Mouse (Mus musculus) frontal cortex, adult 2 months (tissue): ENCODE results near the gene Ppp2r5c. TPM values are rescaled to one million over a fixed set of nuclear protein-coding genes. Genes with fewer than 3 reads are reported as not detected.
A peak's percentile ranks its signal among the peaks of the same experiment; 100 is the strongest.

Source experiments
- DNase-seq, 2 experiments: peaks; one replicate each; pipeline ENCODE4 v3.0.0; 2022; ENCODE audit warnings: low spot score in 1 of 2; ENCODE audit errors: extremely low spot score in 1 of 2
- polyA plus RNA-seq: library from polyadenylated mRNA; depleted of rRNA; stranded (reverse); fragments of >200 nt; gene quantifications from 2 replicates; pipeline ENCODE4 v1.2.3, GENCODE M21; 2012; rRNA removed

The Ppp2r5c gene
- polyA plus RNA-seq = 170 and 188 TPM in 2 replicates

DNA sequence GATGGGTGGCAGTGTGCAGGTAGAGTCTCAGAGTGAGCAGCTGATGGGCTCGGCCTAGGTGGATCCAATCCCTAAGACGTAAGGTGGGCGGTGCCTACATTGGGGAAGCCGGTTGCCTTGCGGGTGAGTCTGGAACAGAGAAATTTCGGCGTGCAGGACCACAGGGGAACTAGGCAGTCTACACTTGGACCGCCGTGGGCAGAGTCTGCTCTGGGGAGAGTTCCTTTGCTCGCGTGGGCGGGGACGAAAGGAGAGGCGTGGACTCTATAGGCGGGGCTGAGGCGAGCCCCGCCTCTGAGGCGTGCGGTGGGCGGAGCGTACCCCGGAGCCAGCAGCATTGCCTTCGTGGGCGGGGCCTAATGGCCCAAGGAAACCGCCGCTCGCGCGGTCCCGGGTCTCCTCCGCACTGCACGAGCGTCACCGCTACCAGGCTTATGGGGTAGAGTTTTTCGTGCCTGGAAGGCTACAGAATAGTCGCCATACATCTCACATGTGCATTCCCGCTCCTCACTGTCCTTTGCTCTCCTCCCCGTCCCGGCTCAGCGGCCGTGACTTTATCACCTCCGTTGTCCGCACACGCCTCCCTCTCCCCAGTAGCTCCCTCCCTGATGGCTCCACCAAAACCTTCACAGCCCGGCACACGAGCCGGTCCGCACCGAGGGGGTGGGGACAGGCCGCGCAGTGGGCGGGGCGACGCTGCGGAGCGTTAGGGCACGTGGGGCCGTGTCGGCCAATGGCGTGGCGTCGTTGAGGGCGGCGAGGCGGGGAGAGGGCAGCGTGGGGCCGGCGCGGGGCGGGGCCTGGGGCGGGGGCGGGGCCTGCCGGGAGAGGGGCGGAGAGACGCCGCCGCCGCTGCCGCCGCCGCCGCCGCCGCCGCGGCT, at the start of gene Ppp2r5c:
TSS of gene Ppp2r5c (plus strand) at position 831 of the 881 bp plus-strand sequence.
- peak; percentile 89 to 93 for DNase-seq

DNA sequence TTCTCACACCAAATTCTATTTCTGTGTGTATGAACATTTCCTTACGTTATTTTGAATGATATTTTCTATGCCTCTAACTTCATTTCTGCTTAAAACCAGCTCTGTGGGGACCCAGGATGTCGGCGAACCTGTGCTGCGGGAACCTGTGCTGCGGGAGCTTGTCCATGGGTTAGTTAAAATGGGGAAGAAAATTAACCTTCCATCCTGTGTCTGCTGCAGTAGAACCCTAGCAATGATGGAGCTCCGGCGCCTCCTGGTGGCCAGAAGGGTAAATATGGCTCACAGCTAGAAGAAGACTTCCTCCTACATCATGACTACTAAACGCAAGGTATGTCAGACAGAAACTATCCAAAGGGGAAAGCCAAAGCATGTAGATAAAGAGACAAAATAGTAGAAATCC, 48.6 kb upstream of the Ppp2r5c start:
- DNase-seq = peak in 1 of 2 experiments; percentile 91

DNA sequence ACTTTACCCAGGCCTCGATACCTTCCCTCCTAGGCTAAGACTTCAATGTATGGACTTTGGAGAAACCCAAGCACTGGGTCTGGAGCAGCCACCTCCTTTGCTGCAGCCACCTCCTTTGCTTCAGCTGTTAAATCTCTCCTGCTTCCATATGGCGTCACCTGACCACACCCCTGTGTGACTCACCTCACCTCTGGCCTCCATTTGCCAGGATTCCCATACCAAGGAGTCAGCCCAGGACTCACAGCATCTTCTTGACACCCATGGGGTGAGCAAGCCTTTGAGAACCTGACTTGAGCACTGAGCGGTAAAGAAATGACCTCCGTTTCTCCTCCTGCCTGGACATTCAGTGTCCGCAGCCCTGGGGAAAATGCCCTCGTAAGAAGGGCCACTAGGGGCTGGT, 47.8 kb upstream of the Ppp2r5c start:
- DNase-seq = no peak

DNA sequence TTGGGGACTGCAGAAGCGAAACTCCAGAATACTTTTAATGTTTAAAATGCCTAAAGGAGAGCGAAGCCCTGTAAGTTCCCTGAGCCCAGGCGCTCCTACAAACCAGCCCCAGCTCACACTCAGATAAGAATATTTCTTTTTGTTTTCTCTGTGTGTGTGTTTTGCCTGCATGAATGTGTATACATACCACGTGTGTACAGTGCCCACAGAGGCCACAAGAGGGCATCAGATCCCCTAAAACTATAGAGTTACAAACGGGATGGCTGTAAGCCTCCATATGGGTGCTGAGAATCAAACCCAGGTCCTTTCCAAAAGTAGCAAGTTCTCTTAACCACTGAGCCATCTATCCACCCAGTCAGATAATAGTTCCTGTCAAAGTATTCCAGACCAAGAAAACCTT, 46.0 kb upstream of the Ppp2r5c start:
- DNase-seq = no peak

DNA sequence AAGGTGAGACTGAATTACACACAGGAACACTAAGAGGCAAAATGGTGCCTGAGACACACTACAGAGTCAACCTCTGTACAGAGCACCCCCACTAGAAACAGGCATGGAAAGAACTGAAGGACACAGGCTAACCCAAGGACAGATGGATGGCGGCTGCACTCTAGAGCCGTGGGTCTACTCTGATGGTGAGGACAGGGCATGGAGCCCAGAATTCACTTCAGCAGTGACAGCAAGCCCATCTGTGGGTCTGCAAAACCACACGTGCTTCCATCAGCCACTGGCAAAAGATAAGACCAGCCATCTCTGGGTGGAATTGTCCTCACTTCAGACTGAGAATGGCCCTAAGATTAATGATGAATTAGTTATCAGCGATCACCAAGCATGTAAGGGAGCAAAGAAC, 45.0 kb upstream of the Ppp2r5c start:
- no peak for DNase-seq

DNA sequence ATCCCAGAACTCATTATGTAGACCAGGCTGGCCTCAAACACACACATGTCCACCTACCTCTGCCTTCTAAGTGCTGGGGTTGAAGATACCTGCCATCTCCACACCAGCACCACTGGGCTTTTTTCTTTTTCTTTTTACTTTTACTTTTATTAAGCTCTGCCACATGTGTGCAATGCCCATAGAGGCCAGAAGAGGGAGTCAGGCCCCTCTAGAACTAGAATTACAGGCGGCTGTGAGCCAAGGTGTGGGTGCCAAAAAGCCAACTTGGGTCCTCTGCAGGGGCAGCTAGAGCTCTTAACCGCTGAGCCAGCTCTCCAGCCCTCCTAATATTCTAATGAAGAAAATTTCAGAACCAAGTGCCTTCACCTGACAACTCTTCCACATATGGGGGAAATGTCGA, 30.7 kb upstream of the Ppp2r5c start:
- peak in 1 of 2 experiments; percentile 20 for DNase-seq

DNA sequence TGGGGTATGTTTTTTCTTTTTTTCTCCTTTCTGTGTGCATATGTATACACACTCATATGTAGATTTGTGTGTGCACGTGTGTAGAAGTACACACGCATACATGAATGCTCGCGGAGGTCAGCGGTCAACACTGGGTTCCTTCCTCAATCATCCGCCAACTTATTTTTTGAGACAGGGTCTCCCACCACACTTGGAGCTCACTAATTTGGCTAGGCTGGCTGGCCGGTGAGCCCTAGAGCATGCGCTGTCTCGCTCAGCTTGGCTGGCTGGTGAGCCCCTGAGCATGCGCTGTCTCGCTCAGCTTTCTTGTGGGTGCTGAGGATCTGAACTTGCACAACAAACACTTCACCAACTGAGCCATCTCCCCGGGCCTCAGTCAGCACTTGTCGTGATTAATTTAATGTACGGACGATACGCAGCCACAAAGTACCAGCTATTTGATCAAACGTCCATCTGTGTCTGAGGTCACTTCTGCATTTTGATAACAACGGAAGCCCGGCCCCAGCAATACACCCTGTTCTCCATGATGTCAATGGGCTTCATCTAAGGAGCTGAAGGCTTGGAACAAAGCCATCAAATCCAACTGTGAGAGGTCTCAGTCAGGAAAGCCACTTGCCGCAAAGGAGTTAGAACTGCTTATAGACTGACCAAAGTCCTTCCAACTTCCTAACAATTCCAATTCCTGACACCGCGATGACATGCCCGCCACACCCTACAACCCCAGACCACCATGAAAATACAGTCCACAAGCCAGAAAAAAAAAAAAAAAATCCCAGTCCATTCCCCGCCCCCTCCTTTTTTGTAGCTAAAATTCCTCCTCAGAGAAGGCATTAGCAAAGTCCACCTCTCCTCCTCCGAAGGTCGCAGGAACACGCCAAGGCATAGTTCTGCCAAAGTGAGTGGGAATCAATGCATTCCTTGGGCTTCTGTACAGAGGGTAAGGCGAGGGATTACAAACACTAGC, 29.6 kb upstream of the Ppp2r5c start:
- peak in 1 of 2 experiments; percentile 17 for DNase-seq

DNA sequence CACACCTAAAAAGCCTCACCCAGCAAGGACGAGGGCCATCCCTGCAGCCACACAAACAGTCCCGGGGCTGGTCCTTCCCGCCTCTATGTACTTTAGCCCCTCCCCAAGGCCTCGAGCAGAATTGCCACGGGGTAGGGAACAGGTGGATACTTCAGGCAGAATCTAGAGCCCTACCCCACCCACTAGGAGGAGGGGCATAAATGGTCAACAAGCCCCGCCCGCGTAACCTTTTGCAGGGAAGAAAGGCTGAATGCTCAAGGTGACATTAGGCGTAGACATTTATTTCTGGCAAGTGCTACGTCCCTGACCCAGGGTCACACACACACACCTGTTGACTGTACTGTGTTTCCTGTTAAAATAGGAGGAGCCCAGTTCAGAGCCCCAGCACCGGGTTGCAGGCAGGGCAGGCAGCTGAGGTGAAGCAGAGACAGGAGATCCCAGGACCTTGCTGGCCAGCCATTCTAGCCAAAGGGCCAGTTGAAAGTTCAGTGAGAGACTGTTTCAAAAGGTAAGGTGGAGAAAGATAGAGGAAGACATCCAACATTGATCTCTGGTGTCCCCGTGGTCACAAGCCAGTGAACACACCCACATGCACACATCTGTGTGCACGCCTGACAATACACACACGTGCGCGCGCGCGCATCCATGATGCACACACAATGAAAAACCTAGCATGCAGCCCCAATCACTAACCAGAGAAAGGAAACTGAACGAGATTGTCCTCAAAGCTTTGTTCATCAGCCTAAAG, 28.8 kb upstream of the Ppp2r5c start:
- DNase-seq = no peak

DNA sequence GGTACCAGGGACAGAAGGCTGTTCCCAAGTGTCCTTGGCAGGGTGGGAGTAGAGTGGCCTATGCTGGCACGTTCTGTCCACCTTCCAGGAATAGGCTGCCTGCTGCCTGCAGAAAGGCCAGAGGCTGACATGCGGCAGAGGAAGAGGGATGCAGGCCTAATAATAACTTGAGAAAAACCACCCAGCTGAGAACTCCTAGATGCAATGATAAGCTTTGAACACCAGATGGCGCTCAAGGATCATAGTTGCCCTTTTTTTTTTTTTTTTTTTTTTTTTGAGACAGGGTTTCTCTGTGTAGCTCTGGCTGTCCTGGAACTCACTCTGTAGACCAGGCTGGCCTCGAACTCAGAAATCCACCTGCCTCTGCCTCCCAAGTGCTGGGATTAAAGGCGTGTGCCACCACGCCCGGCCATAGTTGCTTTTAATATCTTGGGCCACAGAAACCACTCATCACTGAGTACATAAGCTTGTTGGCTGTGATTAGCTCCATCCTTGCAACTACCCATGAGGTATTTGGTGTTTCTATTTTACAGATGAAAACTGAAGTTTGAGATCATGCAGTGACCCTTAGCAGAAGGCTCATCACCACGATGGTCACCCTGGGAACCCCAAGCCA, 28.1 kb upstream of the Ppp2r5c start:
- peak in 1 of 2 experiments; percentile 73 for DNase-seq

DNA sequence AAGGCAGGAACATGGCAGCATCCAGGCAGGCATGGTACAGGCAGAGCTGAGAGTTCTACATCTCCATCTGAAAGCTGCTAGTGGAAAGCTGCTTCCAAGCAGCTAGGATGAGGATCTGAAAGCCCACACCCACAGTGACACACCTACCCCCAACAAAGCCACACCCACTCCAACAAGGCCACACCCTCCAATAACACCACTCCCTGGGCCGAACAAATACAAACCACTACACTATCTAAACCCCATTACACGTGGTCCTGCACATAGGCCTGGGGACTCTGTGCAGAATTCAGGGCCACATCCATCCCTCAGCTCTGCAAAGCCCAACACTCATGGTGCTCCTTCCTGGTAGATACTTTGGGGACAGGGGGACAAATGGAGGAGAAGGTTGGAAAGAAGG, 27.0 kb upstream of the Ppp2r5c start:
- DNase-seq = no peak

DNA sequence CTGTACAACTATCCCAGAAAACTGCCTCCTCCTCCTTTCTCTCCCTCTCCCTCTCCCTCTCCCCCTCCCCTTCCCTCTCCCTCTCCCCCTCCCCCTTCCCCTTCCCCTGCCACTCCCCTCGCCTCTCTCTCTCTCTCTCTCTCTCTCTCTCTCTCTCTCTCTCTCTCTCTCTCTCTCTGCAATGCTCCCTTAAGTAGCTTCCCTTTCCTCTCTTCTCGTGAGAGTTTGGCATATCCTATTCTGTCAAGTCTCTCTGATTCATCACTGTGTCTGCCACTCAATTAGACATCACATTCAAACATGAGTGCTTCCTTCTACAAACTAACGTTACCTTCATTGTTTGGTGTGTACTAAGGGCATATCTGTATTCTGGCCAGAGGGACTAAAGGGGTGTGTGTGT, 25.6 kb upstream of the Ppp2r5c start:
- no peak for DNase-seq

DNA sequence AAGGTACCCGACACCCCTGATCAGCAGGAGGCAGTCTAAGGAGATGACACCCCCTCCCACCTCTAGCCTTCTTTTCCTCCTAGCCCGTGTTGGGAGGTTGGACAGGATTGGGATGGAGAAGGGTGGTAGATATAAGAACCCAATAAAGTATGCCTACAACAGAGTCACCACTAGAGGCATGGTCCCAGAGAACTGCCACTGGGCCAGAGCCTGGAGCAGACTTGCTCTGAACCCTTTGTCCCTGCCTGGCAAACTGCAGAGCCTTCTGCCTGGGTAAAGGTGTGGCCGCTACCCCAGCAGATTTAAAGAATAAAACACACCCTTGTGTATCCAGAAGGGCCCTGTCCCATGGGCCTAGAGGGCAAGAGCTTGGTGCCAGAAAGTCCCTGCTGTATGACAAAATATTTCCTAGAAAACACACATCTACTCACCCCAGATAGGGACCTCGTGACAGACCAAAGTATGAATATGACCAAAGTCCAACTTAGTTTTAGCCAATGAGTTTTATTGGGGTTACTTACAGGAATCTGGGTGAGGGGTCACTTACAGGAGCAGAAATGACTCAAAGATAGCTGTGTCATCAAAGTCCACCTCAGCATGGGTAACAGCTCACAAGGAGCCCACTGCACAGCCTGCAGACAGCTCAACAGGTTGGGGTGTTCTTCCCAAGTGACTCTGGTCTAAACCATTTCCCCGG, 22.8 kb upstream of the Ppp2r5c start:
- DNase-seq = no peak

DNA sequence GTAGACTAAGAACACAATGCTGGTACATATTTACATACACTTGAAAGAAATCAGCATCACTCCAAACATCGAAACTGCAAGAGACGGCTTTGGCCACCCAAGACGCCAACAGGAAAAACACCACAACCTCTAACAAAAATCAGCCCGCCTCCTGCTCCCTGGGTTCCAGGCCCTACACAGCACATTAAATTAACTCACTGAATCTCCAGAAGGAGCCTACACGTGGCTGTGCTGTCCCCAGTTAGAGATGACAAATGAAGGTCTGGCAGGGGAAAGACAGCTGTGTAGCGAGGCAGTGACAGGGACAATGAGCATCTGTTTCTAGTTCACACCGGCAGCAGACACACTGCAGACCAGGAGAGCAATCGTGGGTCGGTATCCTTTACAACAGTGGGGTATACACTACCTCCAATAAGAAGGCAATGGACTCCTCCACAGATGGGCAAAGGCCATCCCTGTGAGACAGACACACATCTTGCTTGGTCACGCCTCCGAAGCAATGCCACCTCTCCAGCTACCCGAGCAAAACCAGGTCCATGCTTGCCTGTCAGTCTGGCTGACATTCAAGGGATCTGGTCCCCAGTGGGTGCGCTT, 20.4 kb upstream of the Ppp2r5c start:
- DNase-seq = no peak

DNA sequence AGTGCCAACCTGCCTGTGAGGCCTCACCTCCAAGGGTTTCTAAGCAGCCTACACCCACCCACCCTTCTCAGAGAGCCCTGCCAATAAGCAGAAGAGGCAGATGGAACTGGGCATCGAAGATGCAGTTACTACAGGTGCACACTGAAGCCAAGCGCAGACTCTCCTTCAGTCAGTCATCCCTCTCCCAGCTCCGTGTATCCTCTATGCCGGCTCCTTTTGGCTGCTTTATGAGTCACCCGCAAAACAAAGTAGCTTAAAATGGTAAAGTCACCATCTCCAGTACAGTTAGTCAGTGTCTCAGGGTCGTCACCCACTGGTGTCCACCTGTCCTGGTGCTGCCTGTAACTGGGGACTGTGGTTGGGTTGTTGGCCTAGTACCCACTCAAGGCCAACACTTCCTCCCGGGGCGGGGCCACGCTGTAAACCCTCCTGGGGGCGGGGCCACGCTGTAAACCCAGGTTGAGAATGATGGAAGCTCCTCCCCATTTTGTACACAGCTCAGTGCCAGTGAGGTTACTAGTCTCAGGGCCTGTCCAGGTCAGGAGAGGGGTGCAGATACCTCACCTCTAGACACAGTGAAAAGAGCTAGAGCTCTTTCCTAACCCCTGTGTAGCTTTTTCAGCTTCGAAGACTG, 17.5 kb upstream of the Ppp2r5c start:
- no peak for DNase-seq

DNA sequence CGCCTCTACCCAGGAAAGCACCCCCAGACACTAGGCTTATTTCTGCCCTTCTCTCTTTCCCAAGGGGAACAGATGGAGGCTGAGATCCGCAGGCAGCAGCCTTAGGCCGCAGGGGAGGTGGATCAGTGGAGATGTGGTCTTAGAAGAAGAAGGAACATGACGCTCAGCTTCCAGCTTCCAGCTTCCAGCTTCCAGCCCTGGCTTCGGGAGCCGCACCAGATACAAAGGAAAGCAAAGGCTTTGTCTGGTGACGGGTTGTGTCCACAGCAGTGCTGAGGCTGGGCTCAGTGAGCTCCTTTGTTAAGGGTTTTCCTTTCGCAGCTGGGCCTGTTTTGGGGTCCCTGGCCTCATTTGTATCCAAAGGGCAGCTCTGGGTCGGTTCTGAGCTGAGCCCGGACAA, 16.9 kb upstream of the Ppp2r5c start:
- no peak for DNase-seq

DNA sequence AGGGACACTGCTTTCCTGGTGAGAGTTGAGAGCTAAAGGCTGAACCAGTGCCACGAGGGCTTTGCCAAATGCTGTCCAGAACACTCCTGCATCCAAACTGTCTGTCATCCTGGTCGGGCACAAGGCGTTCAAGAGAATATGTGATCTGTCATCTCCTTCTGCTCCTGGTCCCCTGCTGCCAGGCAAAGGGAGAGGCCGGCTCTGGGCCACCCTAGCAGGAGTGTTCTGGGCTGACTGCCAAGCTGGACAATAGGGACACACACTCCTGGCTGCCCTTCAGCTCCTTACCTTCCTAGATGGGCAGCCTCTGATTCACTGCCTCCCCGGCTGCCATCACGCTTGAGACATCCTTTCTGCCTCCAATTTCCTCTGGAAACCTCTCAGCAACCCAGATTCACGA, 15.1 kb upstream of the Ppp2r5c start:
- no peak for DNase-seq

DNA sequence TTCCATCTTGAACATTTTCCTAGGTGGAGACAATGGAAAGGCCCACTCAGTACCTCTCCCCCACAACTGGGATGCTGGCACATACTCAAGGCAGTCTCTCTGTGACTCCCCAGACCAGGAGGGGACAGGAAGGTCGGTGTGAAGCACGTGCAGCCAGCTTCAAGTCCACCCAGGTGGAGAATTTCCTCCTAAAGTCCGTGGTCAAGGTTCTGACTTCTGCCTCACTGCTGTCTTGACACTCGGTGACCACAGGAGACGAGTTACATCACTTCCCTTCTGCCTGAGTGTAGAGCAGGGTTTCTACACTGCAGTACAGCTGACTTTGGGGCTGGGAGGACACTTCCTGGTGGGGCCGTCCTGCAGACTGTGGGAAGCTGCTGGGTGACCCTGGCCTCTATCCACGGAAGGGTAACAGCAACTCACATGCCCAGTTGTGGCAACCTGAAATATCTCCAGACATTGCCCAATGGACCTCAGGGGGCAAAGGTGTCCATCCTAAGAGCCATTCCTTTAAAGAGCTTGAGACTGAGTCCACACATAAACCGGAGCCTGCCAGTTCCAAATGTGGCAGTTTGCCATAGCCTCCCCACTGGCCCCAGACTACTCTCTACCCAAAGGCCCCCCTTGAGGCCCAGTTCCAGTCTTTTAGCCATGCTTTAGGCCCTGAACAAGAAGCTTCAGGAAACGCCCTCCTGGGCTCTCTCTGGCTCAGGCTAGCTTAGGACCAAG, 10.1 kb upstream of the Ppp2r5c start:
- DNase-seq = no peak

DNA sequence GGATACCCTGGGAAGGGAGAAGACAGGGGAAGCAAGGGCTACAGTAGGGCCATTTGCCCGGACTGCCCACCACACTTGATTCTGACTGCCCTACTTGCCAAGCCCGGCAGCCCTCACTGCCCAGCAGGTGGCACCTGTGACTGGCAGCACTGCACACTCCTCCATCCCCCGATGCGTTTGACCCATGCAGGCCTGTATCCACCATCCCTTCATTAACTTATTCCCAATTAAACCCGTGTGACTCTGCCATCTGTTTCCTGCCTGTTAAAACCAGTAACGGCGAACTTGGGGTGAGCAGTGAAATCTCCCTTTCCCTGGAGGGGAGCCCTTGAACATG, 9.6 kb upstream of the Ppp2r5c start:
- DNase-seq = no peak
